Mouse (Mus musculus): ENCODE measurements around the gene Kirrel3. TPM values are rescaled to one million over a fixed set of nuclear protein-coding genes. Genes with fewer than 3 reads are reported as not detected.

Gene Kirrel3
- total RNA-seq, 2 experiments from 2014 or later: 1.3 to 1.7 TPM

DNA sequence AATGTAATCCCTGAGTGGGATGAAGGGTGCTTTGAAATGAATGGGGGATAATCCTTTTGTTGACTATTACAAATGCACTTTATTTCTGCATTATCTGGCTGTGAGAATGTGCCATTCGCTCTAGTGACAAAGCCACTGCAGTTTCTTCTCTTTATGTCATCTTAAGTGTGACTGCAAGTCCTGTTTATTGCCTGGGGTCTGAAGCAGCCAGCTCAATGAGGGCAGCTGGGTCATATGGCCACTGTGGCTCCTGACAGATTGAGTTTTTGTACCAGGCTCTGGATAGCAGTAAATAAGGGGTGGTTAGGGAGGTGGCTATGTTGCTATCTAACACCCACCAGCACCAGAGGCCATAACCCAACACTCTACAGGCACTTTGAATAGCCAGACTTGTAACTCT is 104.1 kb downstream of the Kirrel3 start:
- intact Hi-C loops (cut with DNase I): no loop called here
- DNase-seq: no peak

DNA sequence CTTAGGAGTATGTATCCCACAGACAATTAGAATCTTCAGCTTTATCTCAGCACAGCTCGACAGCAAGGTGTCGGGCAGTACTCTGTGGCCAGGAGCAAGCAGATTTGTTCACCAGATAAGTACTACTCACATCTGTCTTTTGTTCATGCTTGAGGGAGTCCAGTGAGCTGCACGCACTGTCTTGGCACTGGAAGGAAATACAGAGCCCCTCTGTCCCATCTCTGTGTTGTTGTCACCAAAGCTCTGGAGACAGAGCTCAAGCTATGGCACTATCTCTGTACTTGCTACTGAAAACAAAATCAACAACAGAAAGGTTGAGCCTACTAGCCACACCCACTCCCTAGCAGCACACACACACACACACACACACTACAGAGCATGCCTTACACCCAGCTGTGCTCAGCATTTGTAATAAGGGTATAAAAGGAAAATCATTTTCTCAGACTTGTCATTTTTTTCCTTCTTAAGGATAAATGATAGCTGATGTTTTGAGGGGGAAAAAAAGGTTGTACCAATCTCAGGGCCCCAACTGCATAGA is 106.4 kb downstream of the Kirrel3 start:
- intact Hi-C loops (cut with DNase I): no loop called here
- no peak for DNase-seq

DNA sequence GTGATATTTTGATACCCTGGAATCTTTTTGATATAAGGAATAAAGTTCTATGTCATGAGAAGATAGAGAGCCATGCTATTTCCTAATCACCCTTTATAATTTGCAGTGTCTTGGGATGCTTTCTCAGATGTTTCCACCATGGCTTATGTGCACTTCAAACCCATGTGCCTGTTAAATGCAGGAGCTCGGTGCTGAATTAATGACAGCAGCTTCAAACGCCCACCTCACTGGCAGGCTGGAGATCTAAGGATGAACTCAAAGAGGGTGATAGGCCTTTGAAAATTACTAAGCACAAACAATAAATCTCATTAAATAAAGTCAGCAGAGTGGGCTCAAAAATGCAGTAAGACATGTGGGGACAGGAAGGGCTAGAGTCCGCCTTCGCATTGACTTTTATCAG is 108.2 kb downstream of the Kirrel3 start:
- intact Hi-C loops (cut with DNase I): no loop called here
- no peak for DNase-seq

GRCm38 (mm10) chr9:34600326-34600725 is 114.6 kb downstream of the Kirrel3 start:
- DNase-seq: no peak
- intact Hi-C loops (cut with DNase I): no loop called here

GRCm38 (mm10) chr9:34603750-34604149 is 118.1 kb downstream of the Kirrel3 start:
- intact Hi-C loops (cut with DNase I): no loop called here
- no peak for DNase-seq

DNA sequence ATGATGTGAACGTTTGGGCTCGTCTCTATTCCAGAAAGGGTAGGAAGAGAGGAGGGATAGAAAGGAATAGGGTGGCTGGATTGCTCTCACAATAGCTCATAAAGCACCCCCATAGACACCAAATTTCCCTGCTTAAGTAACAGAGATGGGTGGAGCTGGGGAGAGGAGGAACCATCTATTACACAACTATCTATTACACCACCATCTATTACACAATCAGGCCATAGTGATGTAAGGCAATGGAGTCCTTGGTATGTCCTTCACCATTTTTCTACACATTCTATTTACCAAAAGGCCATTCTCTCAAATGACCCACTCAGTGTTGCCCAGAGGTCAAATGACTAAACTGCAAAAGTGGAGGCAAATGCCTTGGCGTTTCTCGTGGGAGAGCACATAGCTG is 119.2 kb downstream of the Kirrel3 start:
- no peak for DNase-seq
- intact Hi-C loops (cut with DNase I): no loop called here

DNA sequence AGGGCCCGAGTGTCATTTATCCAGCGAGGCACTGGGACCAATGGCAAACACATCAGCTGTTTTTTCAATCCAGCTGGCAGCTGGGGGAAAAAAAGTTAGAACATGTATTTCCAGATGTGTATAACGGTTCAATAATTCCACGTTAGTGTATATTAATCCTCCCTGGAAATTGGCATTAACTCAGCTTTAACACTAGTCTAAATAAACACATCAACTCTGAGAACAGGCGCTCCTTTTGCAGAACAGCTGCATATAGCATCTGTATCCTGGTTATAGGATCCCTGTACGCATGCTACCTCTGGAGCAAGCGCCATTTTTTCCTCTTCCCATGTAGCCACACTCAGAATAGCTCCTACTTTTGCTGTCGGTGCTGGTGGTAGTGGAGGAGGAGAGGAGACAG is 119.8 kb downstream of the Kirrel3 start:
- DNase-seq: no peak
- intact Hi-C loops (cut with DNase I): no loop called here

DNA sequence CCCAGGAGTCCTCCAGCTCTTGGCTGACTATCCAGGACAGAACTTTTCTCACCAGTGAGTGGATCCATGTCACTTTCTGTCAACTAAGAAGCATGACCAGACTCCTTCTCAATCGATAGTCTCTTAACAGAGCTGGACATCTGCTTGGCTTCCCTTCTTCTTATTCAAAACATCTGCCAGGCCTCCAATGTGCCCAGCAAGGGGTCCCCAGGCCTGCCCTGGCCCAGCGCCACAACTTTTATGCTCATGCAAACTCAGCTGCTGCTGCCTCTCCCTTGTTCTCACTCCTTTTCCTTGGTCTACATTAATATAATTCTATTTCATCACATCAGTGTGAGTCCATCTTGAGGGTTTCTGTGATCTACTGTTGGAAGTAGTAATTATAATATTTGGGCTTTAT is 122.3 kb downstream of the Kirrel3 start:
- no peak for DNase-seq
- intact Hi-C loops (cut with DNase I): no loop called here

- intact Hi-C loops (cut with DNase I): no loop called here
- peak in 1 of 2 experiments; percentile 3 for DNase-seq
Measured at GRCm38 (mm10) chr9:34612886-34613769, 127.4 kb downstream of the Kirrel3 start.

- intact Hi-C loops (cut with DNase I): no loop called here
- no peak for DNase-seq
Measured at GRCm38 (mm10) chr9:34618099-34618498, 132.4 kb downstream of the Kirrel3 start.

GRCm38 (mm10) chr9:34619913-34620312 is 134.2 kb downstream of the Kirrel3 start:
- intact Hi-C loops (cut with DNase I): no loop called here
- DNase-seq: no peak

- intact Hi-C loops (cut with DNase I): no loop called here
- DNase-seq: no peak
Measured at GRCm38 (mm10) chr9:34623526-34623925, 137.8 kb downstream of the Kirrel3 start.

DNA sequence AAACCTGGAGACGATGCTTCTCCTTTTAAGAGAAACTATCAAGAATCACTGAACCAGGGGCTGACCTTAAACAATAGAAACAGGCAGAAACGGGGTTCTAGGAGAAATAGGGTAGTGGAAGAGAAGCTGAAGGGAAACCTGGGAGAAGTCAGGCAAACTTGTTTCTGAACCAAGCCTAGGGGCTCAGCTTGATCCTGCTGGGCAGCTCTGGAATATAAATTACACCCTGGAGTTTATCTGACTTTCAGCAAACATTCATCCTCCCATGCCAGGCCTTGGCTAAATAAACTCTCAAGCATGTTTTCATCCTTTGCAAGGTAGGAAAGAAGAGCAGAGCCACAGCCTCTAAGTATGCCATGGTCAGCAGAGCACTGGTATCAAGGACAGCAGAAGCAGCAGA is 138.3 kb downstream of the Kirrel3 start:
- DNase-seq: no peak
- intact Hi-C loops (cut with DNase I): no loop called here

GRCm38 (mm10) chr9:34628841-34629240 is 143.1 kb downstream of the Kirrel3 start:
- intact Hi-C loops (cut with DNase I): no loop called here
- no peak for DNase-seq

DNA sequence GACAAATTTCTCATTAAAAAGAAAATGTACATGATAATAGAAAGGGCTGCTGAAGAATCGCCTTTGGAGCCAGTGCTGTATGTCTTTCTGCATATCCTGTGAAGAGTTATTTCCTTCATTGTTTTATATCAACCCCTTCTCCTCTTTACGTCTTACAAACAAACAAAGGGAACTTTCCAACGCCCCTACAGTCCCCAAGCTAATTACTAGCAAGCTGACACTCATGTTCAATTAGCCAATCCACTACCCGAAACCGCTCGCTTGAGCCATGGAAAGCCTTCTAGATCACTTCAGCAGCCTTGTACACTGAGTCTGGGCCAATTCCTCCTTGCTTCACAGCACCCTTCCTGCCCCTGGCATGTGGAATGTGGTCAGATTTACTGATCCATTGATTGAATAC is 150.0 kb downstream of the Kirrel3 start:
- no peak for DNase-seq
- intact Hi-C loops (cut with DNase I): no loop called here

GRCm38 (mm10) chr9:34643917-34644316 is 158.2 kb downstream of the Kirrel3 start:
- no peak for DNase-seq
- intact Hi-C loops (cut with DNase I): no loop called here

GRCm38 (mm10) chr9:34644392-34644791 is 158.7 kb downstream of the Kirrel3 start:
- DNase-seq: no peak
- intact Hi-C loops (cut with DNase I): no loop called here

GRCm38 (mm10) chr9:34646831-34647230 is 161.1 kb downstream of the Kirrel3 start:
- intact Hi-C loops (cut with DNase I): no loop called here
- no peak for DNase-seq

DNA sequence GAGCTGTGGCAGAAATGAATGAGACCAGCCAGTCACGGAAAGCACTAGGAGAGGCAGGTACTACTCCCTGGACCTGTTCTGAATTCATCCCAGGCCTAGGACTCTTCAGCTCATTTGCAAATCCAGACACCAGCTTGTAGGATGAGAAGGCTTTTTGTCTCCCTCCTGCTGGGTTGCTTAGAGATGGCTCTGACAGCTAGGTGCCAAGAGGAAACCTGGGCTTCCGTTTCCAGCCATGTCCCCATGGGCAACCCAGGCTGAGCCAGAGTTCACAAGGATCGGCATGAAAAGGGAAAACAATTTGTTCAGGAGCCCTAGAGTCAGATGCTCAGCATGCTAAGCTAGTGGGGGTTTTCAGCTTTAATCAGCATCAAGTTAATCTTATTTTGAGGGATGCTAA is 166.6 kb downstream of the Kirrel3 start:
- DNase-seq: no peak
- intact Hi-C loops (cut with DNase I): loop anchor here (10.0 kb wide), 1 partner anchor 157 kb away; no protein-coding TSS in a partner anchor

- DNase-seq: no peak
- intact Hi-C loops (cut with DNase I): loop anchor here (10.0 kb wide), 1 partner anchor 158 kb away; no protein-coding TSS in a partner anchor
Measured at GRCm38 (mm10) chr9:34653141-34653540, 167.4 kb downstream of the Kirrel3 start.

GRCm38 (mm10) chr9:34660566-34660965 is 174.9 kb downstream of the Kirrel3 start:
- DNase-seq: peak; percentile 28 to 33
- intact Hi-C loops (cut with DNase I): loop anchor here (2.0 to 5.0 kb wide), 2 partner anchors 87 to 356 kb away; no protein-coding TSS in a partner anchor

DNA sequence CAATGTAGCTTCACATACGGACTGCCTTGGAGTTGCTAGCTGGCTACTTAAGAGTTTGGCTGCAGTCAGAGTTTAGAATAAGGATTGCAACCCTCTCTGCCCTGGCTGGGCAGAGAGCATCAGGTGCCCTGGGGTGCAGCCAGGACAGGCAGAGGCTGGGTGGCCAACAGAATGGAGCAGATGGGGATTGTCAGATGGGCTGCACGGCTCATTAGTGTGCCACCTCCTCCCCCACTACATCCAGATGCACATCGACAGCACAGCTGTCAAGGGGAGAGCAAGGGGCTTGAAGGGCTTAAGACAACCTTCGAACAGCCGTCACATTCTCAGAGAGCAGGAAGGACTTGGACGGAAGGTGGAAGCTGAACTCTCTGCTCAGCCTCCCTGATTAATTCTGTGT is 177.7 kb downstream of the Kirrel3 start:
- no peak for DNase-seq
- intact Hi-C loops (cut with DNase I): loop anchor here (5.0 kb wide), 1 partner anchor 84 kb away; no protein-coding TSS in a partner anchor

Measured in heart, postnatal 10 days (tissue).